Mouse (Mus musculus): ENCODE measurements around the gene Cacnb1.

Gene Cacnb1

GRCm38 (mm10) chr11:97956905-97957560 is 65.8 kb downstream of the Cacnb1 start:
- WGBS, result 70% methylated on average over 6 of the region's 6 CpGs

GRCm38 (mm10) chr11:97955915-97956314 is 66.9 kb downstream of the Cacnb1 start:
- WGBS, result 73% methylated on average over 4 of the region's 4 CpGs

GRCm38 (mm10) chr11:97955146-97955902 is 67.5 kb downstream of the Cacnb1 start:
- 83% methylated on average over 9 of the region's 9 CpGs for WGBS

GRCm38 (mm10) chr11:97954469-97955141 is 68.2 kb downstream of the Cacnb1 start:
- WGBS, result 59% methylated on average over 14 of the region's 14 CpGs

GRCm38 (mm10) chr11:97953939-97954275 is 68.9 kb downstream of the Cacnb1 start:
- WGBS, result 98% methylated on average over 6 of the region's 6 CpGs

- 90% methylated on average over 16 of the region's 16 CpGs for WGBS
These were observed 69.5 kb downstream of the Cacnb1 start for GRCm38 (mm10) chr11:97953179-97953938.

- 90% methylated on average over 1 of the region's 1 CpGs for WGBS
These were observed 70.3 kb downstream of the Cacnb1 start for GRCm38 (mm10) chr11:97952367-97953006.
